In genomic region chr4:119775913-119776312, GRCm38 (mm10) we compare ENCODE assay signal across 23 mouse cellular contexts. TPM values are rescaled to one million over a fixed set of nuclear protein-coding genes. Genes with fewer than 3 reads are reported as not detected.
DNase-seq lines count a peak whose midpoint lies in the region; ATAC-seq and TF ChIP-seq lines count a peak whose summit lies in the region.
"Had no signal": no experiment of that assay in that cellular context is flagged by ENCODE, and none has a peak within 500 bp of the region (broad histone marks: within the 10 kb centered on the region; RNA-seq: fewer than 3 reads in every experiment).

No protein-coding gene starts in this region.

- 24% methylated on average over 3 of the region's 3 CpGs for WGBS in forebrain, embryonic 15.5 days
- 85% methylated on average over 3 of the region's 3 CpGs for WGBS in forebrain, embryonic 10.5 days

- H3K4me2 ChIP-seq in forebrain, embryonic 15.5 days (replicated peaks): no peak overlapping the region
- H3K4me2 ChIP-seq: embryonic facial prominence, embryonic 12.5 days; embryonic facial prominence, embryonic 15.5 days; heart, embryonic 11.5 days; hindbrain, embryonic 13.5 days; intestine, embryonic 15.5 days had no signal

- no peaks in the 10 kb centered on the region for H3K27me3 ChIP-seq in forebrain, embryonic 15.5 days
- no peaks in the 10 kb centered on the region for H3K27me3 ChIP-seq in forebrain, embryonic 10.5 days (ENCODE audit: poor library complexity, severe bottlenecking)
- H3K27me3 ChIP-seq: embryonic facial prominence, embryonic 12.5 days; embryonic facial prominence, embryonic 15.5 days; hindbrain, embryonic 13.5 days; intestine, embryonic 15.5 days had no signal

- no peak for TF ChIP-seq CTCF in brain, embryonic 14.5 days (IDR thresholded peaks at IDR 0.05; ENCODE audit: borderline replicate concordance, extremely low read depth, insufficient read depth, insufficient read length)

- H3K9me3 ChIP-seq in forebrain, embryonic 15.5 days: no peaks in the 10 kb centered on the region
- no peaks in the 10 kb centered on the region for H3K9me3 ChIP-seq in forebrain, embryonic 10.5 days
- H3K9me3 ChIP-seq: embryonic facial prominence, embryonic 12.5 days; embryonic facial prominence, embryonic 15.5 days; hindbrain, embryonic 10.5 days; hindbrain, embryonic 13.5 days; intestine, embryonic 15.5 days had no signal

- no peak for DNase-seq in forebrain, embryonic 10.5 days (ENCODE audit: extremely low spot score, low spot score)
- peak; percentile 77 for DNase-seq in Muller cell, postnatal 12 days (ENCODE audit: inconsistent ontology term)
- DNase-seq in brain, embryonic 14.5 days (ENCODE audit: low read depth): peak; percentile 86
- no peak for DNase-seq in cerebellum, adult 9-11 months
- no peak for DNase-seq in right cerebral cortex, adult 18-20 months
- DNase-seq: adrenal gland, adult 8-10 months; adrenal gland, postnatal 25 days; cerebellum, adult 18-20 months; cerebellum, adult 9-10 months; cerebellum, postnatal 25 days; gastrocnemius, postnatal 10 days; gastrocnemius, postnatal 36 days; kidney, adult 11 months had no signal

- H3K4me3 ChIP-seq in forebrain, embryonic 15.5 days: no peak overlapping the region
- no peak overlapping the region for H3K4me3 ChIP-seq in forebrain, embryonic 10.5 days
- H3K4me3 ChIP-seq: embryonic facial prominence, embryonic 12.5 days; embryonic facial prominence, embryonic 15.5 days; hindbrain, embryonic 10.5 days; hindbrain, embryonic 13.5 days; intestine, embryonic 15.5 days had no signal

- no peaks in the 10 kb centered on the region for H3K36me3 ChIP-seq in forebrain, embryonic 15.5 days
- no peaks in the 10 kb centered on the region for H3K36me3 ChIP-seq in forebrain, embryonic 10.5 days (replicated peaks)
- H3K36me3 ChIP-seq: embryonic facial prominence, embryonic 12.5 days; embryonic facial prominence, embryonic 15.5 days; hindbrain, embryonic 10.5 days; hindbrain, embryonic 13.5 days; intestine, embryonic 15.5 days had no signal

- H3K9ac ChIP-seq in forebrain, embryonic 15.5 days (replicated peaks): no peak overlapping the region
- H3K9ac ChIP-seq: embryonic facial prominence, embryonic 12.5 days; embryonic facial prominence, embryonic 15.5 days; hindbrain, embryonic 13.5 days; intestine, embryonic 15.5 days had no signal

- ATAC-seq in forebrain, embryonic 15.5 days (replicated peaks): peak; percentile 48; the same call in 1 of the 2 replicates
- ATAC-seq: activated CD4-positive, CD25-positive, alpha-beta regulatory T cell, adult 4 months; CD4-positive, CD25-positive, alpha-beta regulatory T cell, adult 4 months; hindbrain, embryonic 16.5 days; intestine, embryonic 15.5 days had no signal

- no peak for TF ChIP-seq POLR2A in brain, embryonic 14.5 days (IDR thresholded peaks at IDR 0.05; ENCODE audit: borderline replicate concordance, extremely low read depth, insufficient read depth, insufficient read length, poor library complexity, severe bottlenecking)

- H3K27ac ChIP-seq in forebrain, embryonic 15.5 days (replicated peaks): no peak overlapping the region
- no peak overlapping the region for H3K27ac ChIP-seq in forebrain, embryonic 10.5 days
- H3K27ac ChIP-seq: embryonic facial prominence, embryonic 12.5 days; embryonic facial prominence, embryonic 15.5 days; hindbrain, embryonic 10.5 days; hindbrain, embryonic 13.5 days; intestine, embryonic 15.5 days had no signal

- peaks cover 15% of the 10 kb centered on the region for H3K4me1 ChIP-seq in forebrain, embryonic 15.5 days
- peaks cover 6% of the 10 kb centered on the region for H3K4me1 ChIP-seq in forebrain, embryonic 10.5 days
- H3K4me1 ChIP-seq: embryonic facial prominence, embryonic 12.5 days; embryonic facial prominence, embryonic 15.5 days; hindbrain, embryonic 13.5 days; intestine, embryonic 15.5 days had no signal

RNA-seq across cellular contexts. Expression of gene Hivep3, which starts 42.3 kb away (rescaled TPM):
- polyA plus RNA-seq in forebrain, embryonic 15.5 days (2015; fragmentation: Nextera tagmentation; extraction: Ambion mirVana): 18.3 and 21.7 TPM in 2 replicates
- polyA plus RNA-seq in forebrain, embryonic 10.5 days (2016; fragmentation: Nextera tagmentation; extraction: Ambion mirVana): 0.89 and 1.4 TPM in 2 replicates
- polyA plus RNA-seq in brain, embryonic 14.5 days (2012; rRNA removed): 14.1 and 14.8 TPM in 2 replicates

Comparison
In these comparisons a context has a peak if more than half of its experiments do, and no peak if none do; other contexts are left out.
1. DNase-seq: peak in Muller cell, postnatal 12 days (single experiment) and brain, embryonic 14.5 days (single experiment); none in forebrain, embryonic 10.5 days (single experiment), cerebellum, adult 9-11 months (single experiment) and right cerebral cortex, adult 18-20 months (single experiment).